Mouse (Mus musculus) heart, embryonic 12.5 days (tissue): ENCODE measurements at regions not wholly inside any gene's neighbourhood (a gene's known extent, or its start where the extent isn't known, plus 50 kb on each side); places are given as distances from the start of the nearest gene placed in this dataset.

ENCODE experiments used
- ATAC-seq: fragments of 200-750 bp; cut with Nextera tagmentation; 2 replicates; pipeline ENCODE4 v1.8.0; 2017; ENCODE audit warnings: moderate TSS enrichment, moderate library complexity; ENCODE audit not compliant: insufficient number of reproducible peaks, low FRiP score
- H3K27ac ChIP-seq: fragments of 300-500 bp; sonication (generic); 2 replicates; pipeline ENCODE4 v1.5.1; 2016; ENCODE audit warnings: mild to moderate bottlenecking, moderate library complexity; ENCODE audit not compliant: poor library complexity, severe bottlenecking
- H3K27me3 ChIP-seq: fragments of 300-500 bp; sonication (generic); replicated peaks from 2 replicates; pipeline ENCODE4 v1.6.1; 2016; ENCODE audit warnings: mild to moderate bottlenecking, moderate library complexity
- H3K36me3 ChIP-seq: fragments of 300-500 bp; sonication (generic); 2 replicates; pipeline ENCODE4 v1.6.1; 2016; ENCODE audit warnings: mild to moderate bottlenecking, moderate library complexity
- H3K4me1 ChIP-seq: fragments of 300-500 bp; sonication (generic); replicated peaks from 2 replicates; pipeline ENCODE4 v1.6.1; 2016; ENCODE audit warnings: mild to moderate bottlenecking
- H3K4me2 ChIP-seq: fragments of 300-500 bp; sonication (generic); 2 replicates; pipeline ENCODE4 v1.6.1; 2016; ENCODE audit warnings: mild to moderate bottlenecking, moderate library complexity
- H3K4me3 ChIP-seq: fragments of 300-500 bp; sonication (generic); 2 replicates; pipeline ENCODE4 v1.5.1; 2016; ENCODE audit warnings: mild to moderate bottlenecking
- H3K9ac ChIP-seq: fragments of 300-500 bp; sonication (generic); 2 replicates; pipeline ENCODE4 v1.6.1; 2016; ENCODE audit warnings: mild to moderate bottlenecking, moderate library complexity
- H3K9me3 ChIP-seq: fragments of 300-500 bp; sonication (generic); replicated peaks from 2 replicates; pipeline ENCODE4 v1.6.1; 2016; ENCODE audit warnings: mild to moderate bottlenecking, moderate library complexity
- WGBS: fragments of 180-500 bp; shearing (Covaris S2); methylation state at CpG from one replicate; pipeline ENCODE4 v1.1.7; 2016; 5-methylcytosine and 5-hydroxymethylcytosine counted together

GRCm38 (mm10) chr2:148338308-148338768 is 56.8 kb upstream of the Sstr4 start:
- peak; percentile 90 for ATAC-seq
- WGBS, result 29% methylated on average over 6 of the region's 6 CpGs
- H3K9me3 ChIP-seq, result no peaks in the 10 kb centered on the region
- no peak overlapping the region for H3K4me2 ChIP-seq
- H3K4me3 ChIP-seq, result no peak overlapping the region
- no peaks in the 10 kb centered on the region for H3K4me1 ChIP-seq
- no peaks in the 10 kb centered on the region for H3K36me3 ChIP-seq
- no peaks in the 10 kb centered on the region for H3K27me3 ChIP-seq
- no peak overlapping the region for H3K9ac ChIP-seq
- peak overlapping the region; percentile 2; the same call in 1 of the 2 replicates for H3K27ac ChIP-seq

DNA sequence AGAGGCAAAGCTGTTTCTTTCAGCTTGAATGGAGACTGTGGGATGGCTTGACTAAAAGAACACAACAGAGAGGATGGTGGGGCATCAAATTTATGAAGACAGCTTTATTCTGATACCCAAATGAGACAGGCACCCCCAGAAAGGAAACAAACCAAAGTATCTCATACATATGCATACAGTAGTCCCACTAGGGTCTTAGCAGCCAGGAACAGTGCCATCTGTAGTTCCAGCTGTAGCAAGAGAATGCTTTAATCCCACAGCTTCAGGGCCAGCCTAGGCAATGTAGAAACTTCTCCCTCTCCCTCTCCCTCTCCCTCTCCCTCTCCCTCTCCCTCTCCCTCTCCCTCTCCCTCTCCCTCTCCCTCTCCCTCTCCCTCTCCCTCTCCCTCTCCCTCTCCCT is 56.2 kb upstream of the Sstr4 start:
- ATAC-seq, result no peak
- Histone ChIP-seq H3K27ac (no peak overlapping the region), H3K36me3 (no peaks in the 10 kb centered on the region), H3K9me3 (no peaks in the 10 kb centered on the region), H3K4me2 (no peak overlapping the region), H3K4me1 (no peaks in the 10 kb centered on the region), H3K9ac (no peak overlapping the region), H3K4me3 (no peak overlapping the region), H3K27me3 (no peaks in the 10 kb centered on the region)

- Histone ChIP-seq H3K36me3 (no peaks in the 10 kb centered on the region), H3K27me3 (no peaks in the 10 kb centered on the region), H3K9ac (no peak overlapping the region), H3K27ac (no peak overlapping the region), H3K4me1 (no peaks in the 10 kb centered on the region; the same call in 1 of the 2 replicates), H3K9me3 (no peaks in the 10 kb centered on the region), H3K4me2 (no peak overlapping the region), H3K4me3 (no peak overlapping the region)
- WGBS, result 78% methylated on average over 2 of the region's 2 CpGs
- no peak for ATAC-seq
Measured at GRCm38 (mm10) chr2:148344193-148344592, 51.0 kb upstream of the Sstr4 start.
